Mouse (Mus musculus): Measurements from ENCODE around the gene Rap1gap2.
A peak's percentile ranks its signal among the peaks of the same experiment; 100 is the strongest.

GRCm38 (mm10) chr11:74561392-74561791 is 49.3 kb downstream of the Rap1gap2 start:
- TF ChIP-seq CTCF (IDR thresholded peaks at IDR 0.05 in 2 of 3, conservative IDR thresholded peaks at IDR 0.05 in 1 of 3; ENCODE audit: control insufficient read depth in 1 of 3, insufficient read depth in 1 of 3, low read depth in 2 of 3, low read length in 3 of 3, poor library complexity in 1 of 3, severe bottlenecking in 1 of 3): no peak
- TF ChIP-seq POLR2A (IDR thresholded peaks at IDR 0.05; ENCODE audit: control insufficient read depth in 1 of 2, insufficient read depth in 1 of 2, low read depth in 1 of 2, low read length in 2 of 2, poor library complexity in 1 of 2): no peak
- no peak for TF ChIP-seq HCFC1 (IDR thresholded peaks at IDR 0.05; ENCODE audit: low read depth, low read length)
- TF ChIP-seq TCF12 (IDR thresholded peaks at IDR 0.05; ENCODE audit: low read depth, low read length): peak; percentile 86
